In the genomic region with DNA sequence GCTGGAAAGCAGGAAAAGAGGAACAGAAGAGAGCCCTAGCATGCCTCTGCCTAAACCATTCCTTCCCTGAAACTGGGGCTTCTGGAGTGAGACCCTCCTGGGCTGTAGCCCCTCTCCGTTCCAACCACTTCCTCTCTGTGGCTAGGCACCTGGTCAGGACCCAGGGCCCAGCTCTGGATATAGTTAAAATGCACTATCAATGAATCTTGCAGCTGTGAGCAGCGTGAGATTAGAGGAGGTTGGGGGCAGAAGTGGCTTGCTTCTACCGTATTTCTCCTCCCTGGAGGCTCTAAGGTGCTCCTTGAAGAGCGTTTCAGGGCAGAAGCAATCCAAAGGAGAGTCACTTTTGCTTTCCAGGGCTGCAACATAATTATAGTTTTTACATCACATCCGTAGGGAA, we compare ENCODE assay signal across 28 mouse cellular contexts. TPM values are rescaled to one million over a fixed set of nuclear protein-coding genes. Genes with fewer than 3 reads are reported as not detected.
A peak's percentile ranks its signal among the peaks of the same experiment; 100 is the strongest.
DNase-seq lines count a peak whose midpoint lies in the region; ATAC-seq and TF ChIP-seq lines count a peak whose summit lies in the region.
"Had no signal": no experiment of that assay in that cellular context is flagged by ENCODE, and none has a peak within 500 bp of the region (broad histone marks: within the 10 kb centered on the region; RNA-seq: fewer than 3 reads in every experiment).

No protein-coding gene starts in this region.

- no peaks in the 10 kb centered on the region for H3K4me1 ChIP-seq in midbrain, embryonic 11.5 days (ENCODE audit: control insufficient read depth, insufficient read depth, low read length)
- H3K4me1 ChIP-seq in midbrain, embryonic 16.5 days (ENCODE audit: control insufficient read depth, insufficient read depth, low read length), result no peaks in the 10 kb centered on the region
- peaks cover 55% of the 10 kb centered on the region for H3K4me1 ChIP-seq in thymus, adult 2 months (replicated peaks; ENCODE audit: control insufficient read depth, insufficient read depth, low read length)

- no peak for TF ChIP-seq CTCF in thymus, adult 2 months (IDR thresholded peaks at IDR 0.05; ENCODE audit: borderline replicate concordance, control insufficient read depth, extremely low read depth, insufficient read depth, low read length, poor library complexity)

- ATAC-seq in midbrain, embryonic 11.5 days (ENCODE audit: low FRiP score), result no peak
- no peak for ATAC-seq in midbrain, embryonic 16.5 days
- ATAC-seq: activated CD4-positive, CD25-positive, alpha-beta regulatory T cell, adult 4 months; forebrain, embryonic 14.5 days; Patski had no signal

- no peaks in the 10 kb centered on the region for H3K9me3 ChIP-seq in midbrain, embryonic 11.5 days (ENCODE audit: control insufficient read depth, low read length)
- no peaks in the 10 kb centered on the region for H3K9me3 ChIP-seq in midbrain, embryonic 16.5 days (replicated peaks; ENCODE audit: control insufficient read depth, low read length, poor library complexity, severe bottlenecking)
- H3K9me3 ChIP-seq: embryonic facial prominence, embryonic 15.5 days; forebrain, embryonic 10.5 days; heart, embryonic 10.5 days; hindbrain, embryonic 10.5 days had no signal

- peak; percentile 68 for DNase-seq in midbrain, embryonic 11.5 days (ENCODE audit: low spot score, missing footprints)
- peak; percentile 73 for DNase-seq in thymus, adult 2 months
- peak; percentile 79 for DNase-seq in thymus, postnatal 25 days
- no peak for DNase-seq in layer of hippocampus, adult 18-20 months (ENCODE audit: low spot score in 2 of 2)
- DNase-seq in ovary, postnatal 10 days (ENCODE audit: low spot score), result no peak
- no peak for DNase-seq in frontal cortex, postnatal 25 days (ENCODE audit: low spot score in 2 of 2)
- DNase-seq: adrenal gland, postnatal 14 days; cerebellum, adult 11-12 months; cerebellum, adult 9-10 months; embryo, embryonic 11 days; gastrocnemius, postnatal 14 days; heart, adult 18-20 months; heart, postnatal 14 days had no signal

- no peak overlapping the region for H3K27ac ChIP-seq in midbrain, embryonic 11.5 days (ENCODE audit: low read depth, low read length)
- no peak overlapping the region for H3K27ac ChIP-seq in midbrain, embryonic 16.5 days (ENCODE audit: low read length)
- H3K27ac ChIP-seq in thymus, adult 2 months (ENCODE audit: control insufficient read depth, insufficient read depth, low read length), result peak overlapping the region; percentile 83
- H3K27ac ChIP-seq: embryonic facial prominence, embryonic 15.5 days; forebrain, embryonic 10.5 days; heart, embryonic 10.5 days; hindbrain, embryonic 10.5 days; hindbrain, embryonic 14.5 days had no signal

- H3K4me3 ChIP-seq in midbrain, embryonic 11.5 days (ENCODE audit: low read depth, low read length), result no peak overlapping the region
- no peak overlapping the region for H3K4me3 ChIP-seq in midbrain, embryonic 16.5 days (ENCODE audit: low read depth, low read length)
- peak overlapping the region; percentile 12; the same call in 1 of the 2 replicates for H3K4me3 ChIP-seq in thymus, adult 2 months (ENCODE audit: control insufficient read depth, insufficient read depth, low read length)
- H3K4me3 ChIP-seq: embryonic facial prominence, embryonic 15.5 days; erythroblast, embryonic 14.5 days; forebrain, embryonic 10.5 days; heart, embryonic 10.5 days; hindbrain, embryonic 10.5 days had no signal

- WGBS in midbrain, embryonic 11.5 days, result 79% methylated on average over 5 of the region's 5 CpGs
- WGBS in midbrain, embryonic 16.5 days, result 84% methylated on average over 5 of the region's 5 CpGs
- 17% methylated on average over 5 of the region's 5 CpGs for WGBS in thymus, adult 2 months

- H3K27me3 ChIP-seq in midbrain, embryonic 11.5 days (ENCODE audit: control insufficient read depth, insufficient read depth, low read length), result no peaks in the 10 kb centered on the region
- H3K27me3 ChIP-seq in midbrain, embryonic 16.5 days (ENCODE audit: control insufficient read depth, insufficient read depth, low read depth, low read length), result no peaks in the 10 kb centered on the region
- no peaks in the 10 kb centered on the region for H3K27me3 ChIP-seq in thymus, adult 2 months (ENCODE audit: control insufficient read depth, insufficient read depth, low read length)
- H3K27me3 ChIP-seq: CH12.LX; embryonic facial prominence, embryonic 15.5 days; Patski had no signal

- H3K36me3 ChIP-seq in midbrain, embryonic 11.5 days (ENCODE audit: control insufficient read depth, insufficient read depth, low read length), result no peaks in the 10 kb centered on the region
- H3K36me3 ChIP-seq in midbrain, embryonic 16.5 days (ENCODE audit: control insufficient read depth, insufficient read depth, low read length), result no peaks in the 10 kb centered on the region
- peaks cover 9% of the 10 kb centered on the region; the same call in 1 of the 2 replicates for H3K36me3 ChIP-seq in thymus, adult 2 months (ENCODE audit: control insufficient read depth, insufficient read depth, low read length)
- H3K36me3 ChIP-seq: embryonic facial prominence, embryonic 15.5 days; forebrain, embryonic 10.5 days; heart, embryonic 10.5 days; hindbrain, embryonic 10.5 days had no signal

- no peak overlapping the region for H3K4me2 ChIP-seq in midbrain, embryonic 11.5 days
- no peak overlapping the region for H3K4me2 ChIP-seq in midbrain, embryonic 16.5 days (ENCODE audit: low read length)
- H3K4me2 ChIP-seq: embryonic facial prominence, embryonic 15.5 days; hindbrain, embryonic 14.5 days had no signal

- no peak for TF ChIP-seq POLR2A in thymus, adult 2 months (IDR thresholded peaks at IDR 0.05; ENCODE audit: control insufficient read depth, extremely low read depth, insufficient read depth, low read length, poor library complexity)

- H3K9ac ChIP-seq in midbrain, embryonic 11.5 days (ENCODE audit: low read length), result no peak overlapping the region
- no peak overlapping the region for H3K9ac ChIP-seq in midbrain, embryonic 16.5 days (ENCODE audit: low read depth, low read length)
- H3K9ac ChIP-seq: embryonic facial prominence, embryonic 15.5 days; hindbrain, embryonic 14.5 days had no signal

RNA-seq across cellular contexts. Expression of a gene that starts 9.7 kb away (rescaled TPM):
- polyA plus RNA-seq in midbrain, embryonic 11.5 days (2014; fragmentation: Nextera tagmentation; extraction: Ambion mirVana), result 0.10 and 0.14 TPM in 2 replicates
- 0.49 and 0.62 TPM in 2 replicates for polyA plus RNA-seq in midbrain, embryonic 16.5 days (2015; fragmentation: Nextera tagmentation; extraction: Ambion mirVana)
- polyA plus RNA-seq in thymus, adult 2 months (2012; rRNA removed), result 296 and 308 TPM in 2 replicates
- 1 to 10 TPM; 2.0 to 2.6 TPM for total RNA-seq in layer of hippocampus, adult 18-20 months (2021)
- polyA plus RNA-seq: erythroblast, embryonic 14.5 days had no signal

RNA-seq across cellular contexts. Expression of a gene that starts 16.0 kb away (rescaled TPM):
- 0.17 and 0.37 TPM in 2 replicates for polyA plus RNA-seq in midbrain, embryonic 11.5 days (2014; fragmentation: Nextera tagmentation; extraction: Ambion mirVana)
- 1.2 and 1.6 TPM in 2 replicates for polyA plus RNA-seq in midbrain, embryonic 16.5 days (2015; fragmentation: Nextera tagmentation; extraction: Ambion mirVana)
- 6.0 and 6.1 TPM in 2 replicates for polyA plus RNA-seq in thymus, adult 2 months (2012; rRNA removed)
- total RNA-seq in layer of hippocampus, adult 18-20 months (2021), result under 1 TPM; 0.74 to 0.87 TPM
- total RNA-seq: CH12.LX had no signal
- polyA plus RNA-seq: erythroblast, embryonic 14.5 days; heart, embryonic 10.5 days had no signal

RNA-seq across cellular contexts. Expression of a gene that starts 20.1 kb away (rescaled TPM):
- 0.87 and 1.4 TPM in 2 replicates for polyA plus RNA-seq in midbrain, embryonic 11.5 days (2014; fragmentation: Nextera tagmentation; extraction: Ambion mirVana)
- polyA plus RNA-seq in midbrain, embryonic 16.5 days (2015; fragmentation: Nextera tagmentation; extraction: Ambion mirVana), result 1.6 and 1.7 TPM in 2 replicates
- 0.39 and 0.55 TPM in 2 replicates for polyA plus RNA-seq in thymus, adult 2 months (2012; rRNA removed)
- total RNA-seq in layer of hippocampus, adult 18-20 months (2021), result under 1 TPM; 0.57 to 0.76 TPM
- total RNA-seq: CH12.LX; gastrocnemius, adult 18-20 months had no signal
- polyA plus RNA-seq: activated CD4-positive, CD25-positive, alpha-beta regulatory T cell, adult 4 months; erythroblast, embryonic 14.5 days; Patski had no signal

RNA-seq across cellular contexts. Expression of a gene that starts 30.8 kb away (rescaled TPM):
- 55.3 and 63.2 TPM in 2 replicates for polyA plus RNA-seq in midbrain, embryonic 11.5 days (2014; fragmentation: Nextera tagmentation; extraction: Ambion mirVana)
- 50.7 and 54.9 TPM in 2 replicates for polyA plus RNA-seq in midbrain, embryonic 16.5 days (2015; fragmentation: Nextera tagmentation; extraction: Ambion mirVana)
- 2.6 and 4.1 TPM in 2 replicates for polyA plus RNA-seq in thymus, adult 2 months (2012; rRNA removed)
- 10 to 100 TPM; 41.9 to 45.3 TPM for total RNA-seq in layer of hippocampus, adult 18-20 months (2021)
- total RNA-seq: CH12.LX had no signal

RNA-seq across cellular contexts. Expression of a gene that starts 40.4 kb away (rescaled TPM):
- polyA plus RNA-seq in midbrain, embryonic 11.5 days (2014; fragmentation: Nextera tagmentation; extraction: Ambion mirVana), result 0.11 TPM in 1 of 2 replicates, not detected in the other
- not detected in 2 replicates for polyA plus RNA-seq in midbrain, embryonic 16.5 days (2015; fragmentation: Nextera tagmentation; extraction: Ambion mirVana)
- polyA plus RNA-seq in thymus, adult 2 months (2012; rRNA removed), result 0.27 and 0.35 TPM in 2 replicates
- total RNA-seq in layer of hippocampus, adult 18-20 months (2021), result not detected
- total RNA-seq: adrenal gland, adult 18-20 months; adrenal gland, postnatal 14 days; CH12.LX; gastrocnemius, adult 18-20 months; heart, adult 18-20 months; heart, postnatal 14 days had no signal
- polyA plus RNA-seq: activated CD4-positive, CD25-positive, alpha-beta regulatory T cell, adult 4 months; embryonic facial prominence, embryonic 11.5 days; erythroblast, embryonic 14.5 days; forebrain, embryonic 10.5 days; heart, embryonic 10.5 days; heart, embryonic 14.5 days; hindbrain, embryonic 10.5 days; hindbrain, embryonic 14.5 days had no signal

Comparison
In these comparisons a context has a peak if more than half of its experiments do, and no peak if none do; other contexts are left out.
1. DNase-seq: peak in midbrain, embryonic 11.5 days (single experiment), thymus, adult 2 months (single experiment) and thymus, postnatal 25 days (single experiment); none in layer of hippocampus, adult 18-20 months (0 of 2), ovary, postnatal 10 days (single experiment) and frontal cortex, postnatal 25 days (0 of 2).
2. RNA of a gene that starts 9.7 kb away (polyA plus RNA-seq): 296 to 308 TPM in thymus, adult 2 months; 0.49 to 0.62 TPM in midbrain, embryonic 16.5 days and 0.10 to 0.14 TPM in midbrain, embryonic 11.5 days; every median in the first group is over 100 times any median in the second.